Mouse (Mus musculus) cerebellum, postnatal 36 days (tissue): ENCODE measurements at regions not wholly inside any gene's neighbourhood (a gene's known extent, or its start where the extent isn't known, plus 50 kb on each side); places are given as distances from the start of the nearest gene placed in this dataset.

Experiments
- DNase-seq, 2 experiments: peaks; one replicate each; pipeline ENCODE4 v3.0.0; 2021 to 2022; ENCODE audit warnings: mixed read lengths in 2 of 2

GRCm38 (mm10) chr3:81482742-81483141, 446.5 kb downstream of the Pdgfc start:
- DNase-seq = no peak

DNA sequence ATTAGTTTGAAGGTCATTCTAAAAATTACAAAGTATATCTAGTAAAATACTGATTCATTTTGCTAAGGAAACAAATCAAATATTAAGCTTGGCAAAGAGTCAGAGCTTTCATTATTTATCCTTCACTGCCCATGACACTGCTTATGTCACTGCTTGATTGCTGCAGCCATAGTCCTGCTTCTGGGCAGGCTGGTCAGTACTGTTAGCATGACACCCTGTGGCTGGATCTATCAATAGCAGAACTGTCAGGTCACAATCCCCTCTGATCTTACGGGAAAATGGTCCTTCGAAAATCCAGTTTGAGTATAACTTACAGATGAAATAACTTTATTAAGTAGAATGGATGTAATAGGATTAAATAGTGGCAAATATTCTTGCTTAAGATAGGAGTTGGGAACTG, 447.1 kb downstream of the Pdgfc start:
- no peak for DNase-seq

DNA sequence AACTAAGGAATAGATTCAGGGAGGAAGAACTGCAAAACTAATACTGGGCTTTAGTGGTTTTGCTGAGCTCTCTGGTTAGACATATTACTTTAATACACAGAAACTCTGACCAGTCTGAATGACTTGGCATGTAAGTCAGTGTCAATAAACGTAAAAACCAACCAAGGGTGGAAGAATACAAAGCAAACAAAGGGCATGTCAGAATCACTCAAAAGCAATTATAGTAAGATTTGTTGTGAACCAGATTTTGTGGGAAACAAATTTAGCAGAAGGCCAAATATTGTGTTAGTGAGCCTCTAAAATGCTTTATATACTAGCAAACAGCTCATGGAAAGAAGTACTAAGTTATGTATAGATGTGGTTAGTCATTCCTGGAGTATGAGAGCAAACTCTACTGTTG, 427.1 kb upstream of the Ctso start:
- no peak for DNase-seq

GRCm38 (mm10) chr3:81508611-81509010, 423.8 kb upstream of the Ctso start:
- DNase-seq = no peak

DNA sequence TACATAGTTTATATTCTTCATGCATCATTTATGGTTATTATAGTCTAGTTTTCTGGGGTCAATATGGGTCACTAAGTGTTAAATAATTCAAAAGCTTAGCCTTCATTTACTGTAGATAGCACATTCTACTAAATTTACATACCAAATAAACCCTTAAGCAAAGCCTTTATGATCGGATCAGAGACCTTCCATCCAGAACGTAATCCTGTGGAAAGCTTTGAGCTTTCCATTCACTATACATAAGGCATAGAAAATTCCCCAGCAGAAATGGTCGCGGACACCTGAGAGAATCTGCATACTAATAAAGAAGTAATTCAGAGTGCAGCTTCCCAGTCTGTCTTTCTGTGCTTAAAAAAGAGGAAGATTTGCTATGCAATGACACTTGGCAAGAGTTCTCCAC, 410.6 kb upstream of the Ctso start:
- DNase-seq = no peak

- no peak for DNase-seq
These were observed 401.5 kb upstream of the Ctso start for GRCm38 (mm10) chr3:81530872-81531271.

GRCm38 (mm10) chr3:81535448-81536205, 396.8 kb upstream of the Ctso start:
- no peak for DNase-seq

DNA sequence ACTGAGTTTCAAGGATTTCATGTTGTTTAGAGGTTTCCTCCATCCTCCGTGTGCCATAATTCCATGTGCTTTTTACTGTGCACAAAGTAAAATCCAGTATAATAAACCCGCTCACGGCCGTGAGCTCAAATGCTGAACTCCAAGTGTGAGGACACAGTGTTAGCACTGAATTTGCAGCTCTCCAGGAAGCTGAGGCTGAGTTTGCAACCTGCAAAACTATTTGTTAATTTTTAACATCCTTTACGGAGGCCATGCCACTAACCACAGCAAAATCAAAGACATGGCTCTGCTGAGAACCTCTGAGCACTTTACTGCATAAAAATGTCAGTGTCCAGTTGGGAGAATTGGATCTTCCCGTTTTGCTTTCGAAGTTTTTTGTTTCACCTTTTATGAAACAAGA, 377.6 kb upstream of the Ctso start:
- no peak for DNase-seq

- no peak for DNase-seq
These were observed 369.7 kb upstream of the Ctso start for GRCm38 (mm10) chr3:81562610-81563258.

- DNase-seq = no peak
These were observed 368.3 kb upstream of the Ctso start for GRCm38 (mm10) chr3:81563858-81564756.

GRCm38 (mm10) chr3:81564757-81565063, 367.7 kb upstream of the Ctso start:
- no peak for DNase-seq

GRCm38 (mm10) chr3:81583387-81584027, 348.9 kb upstream of the Ctso start:
- no peak for DNase-seq

- DNase-seq = no peak
These were observed 343.3 kb upstream of the Ctso start for GRCm38 (mm10) chr3:81589109-81589508.

DNA sequence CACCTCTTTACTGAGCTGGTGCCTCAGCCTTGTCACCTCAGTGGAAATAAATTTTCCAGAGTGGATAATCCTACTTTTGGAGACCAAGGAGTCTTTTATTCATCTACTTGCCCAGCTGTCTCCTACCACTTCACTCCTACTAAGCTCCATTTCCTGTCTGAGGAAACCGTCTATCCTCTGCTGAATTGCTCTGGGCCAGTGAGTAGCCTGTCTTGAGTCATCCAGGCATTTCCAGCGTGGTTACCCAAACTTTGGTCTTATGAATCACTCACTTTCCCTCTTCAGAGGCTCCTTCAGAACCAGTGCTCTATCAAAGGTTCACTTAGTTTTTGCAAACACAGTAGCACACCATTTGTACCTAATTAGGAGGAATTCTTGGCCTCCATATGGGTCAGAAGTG, 303.2 kb upstream of the Ctso start:
- no peak for DNase-seq

DNA sequence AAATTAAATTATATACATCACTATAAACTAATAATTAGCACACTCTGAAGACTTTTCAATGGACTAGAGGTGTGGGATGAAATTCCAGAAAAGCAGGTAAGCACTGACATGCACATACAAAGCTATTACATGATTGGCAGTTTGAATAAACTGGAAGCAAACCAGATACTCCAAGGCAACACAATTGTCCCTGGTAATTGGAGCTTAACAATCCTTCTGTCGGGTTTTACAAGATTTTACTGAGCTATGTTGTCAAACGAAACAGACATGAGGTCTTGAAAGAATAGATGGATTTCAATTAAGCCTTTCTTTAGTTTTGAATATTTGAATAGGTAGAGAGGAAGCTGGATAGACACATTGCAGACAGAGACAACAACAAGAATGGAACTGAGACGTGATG, 273.9 kb upstream of the Ctso start:
- DNase-seq = no peak

GRCm38 (mm10) chr3:81661620-81662019, 270.8 kb upstream of the Ctso start:
- DNase-seq = no peak

DNA sequence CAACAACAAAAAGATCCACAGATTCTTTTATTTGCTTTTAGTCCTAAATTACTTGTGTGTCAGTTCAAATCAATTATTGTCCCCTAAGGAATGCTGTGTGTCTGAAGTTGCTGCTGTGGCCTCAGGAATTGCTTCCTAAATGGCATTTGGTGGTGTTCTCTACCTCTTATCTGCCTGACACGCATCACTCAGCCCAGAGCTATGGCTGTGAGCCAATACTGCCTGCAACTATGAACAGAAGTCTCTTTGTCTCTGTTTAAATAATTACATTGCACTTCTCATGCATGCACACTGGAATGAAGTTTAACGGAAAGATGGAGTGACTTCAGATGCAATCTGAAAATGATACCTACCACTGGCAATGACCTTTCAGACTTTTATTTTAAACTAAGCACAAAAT, 266.1 kb upstream of the Ctso start:
- no peak for DNase-seq

DNA sequence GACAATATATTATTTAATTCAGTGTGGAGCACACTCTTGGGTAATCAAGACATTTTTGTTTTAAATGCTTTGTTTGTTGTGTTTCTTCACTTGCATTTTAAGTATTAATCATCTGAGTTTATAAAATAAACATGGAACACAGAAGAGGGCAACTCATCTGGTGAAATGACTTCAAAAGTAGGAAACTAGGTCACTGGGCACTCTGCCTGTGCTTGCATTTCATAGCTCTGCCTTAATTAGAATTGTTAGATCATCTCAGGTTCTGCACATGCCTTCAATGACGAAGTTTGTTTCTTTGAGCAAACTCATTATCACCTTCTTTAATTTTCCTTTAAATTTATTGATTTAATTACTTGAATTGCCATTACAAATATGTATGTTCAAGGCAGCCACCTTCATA, 255.8 kb upstream of the Ctso start:
- no peak for DNase-seq

DNA sequence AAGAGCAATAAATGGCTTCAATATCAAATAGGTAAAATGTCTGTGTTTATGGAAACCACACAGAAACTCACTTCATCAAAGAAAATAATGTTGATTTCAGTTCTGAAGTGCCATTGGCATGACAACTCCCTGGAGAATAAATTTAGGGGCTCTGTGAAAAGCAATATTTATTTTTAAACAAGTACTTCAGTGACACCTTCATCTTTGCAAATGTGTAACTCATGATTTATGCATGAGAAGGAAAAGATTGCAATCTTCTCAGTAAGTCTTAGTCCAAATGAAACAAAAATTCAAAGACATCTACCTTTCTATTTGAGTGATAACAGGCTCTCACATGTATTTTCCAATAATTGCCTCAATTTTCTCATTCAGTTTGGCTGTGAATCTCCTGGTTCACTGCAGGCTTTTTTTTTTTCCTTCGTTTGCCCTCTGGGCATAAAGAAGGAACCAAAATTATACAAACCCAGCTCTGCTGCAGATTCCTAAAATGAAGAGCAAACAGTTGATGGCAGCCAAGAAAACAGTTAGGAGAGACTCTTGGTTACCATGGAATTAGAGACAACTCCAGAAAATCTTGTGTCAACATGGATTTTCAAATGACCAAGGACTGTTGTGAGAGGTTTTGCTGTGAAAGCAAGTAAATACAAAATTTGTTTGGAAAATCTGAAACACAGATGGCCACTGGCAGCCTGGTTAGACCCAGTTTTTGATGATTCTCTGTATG, 230.3 kb upstream of the Ctso start:
- DNase-seq = no peak

DNA sequence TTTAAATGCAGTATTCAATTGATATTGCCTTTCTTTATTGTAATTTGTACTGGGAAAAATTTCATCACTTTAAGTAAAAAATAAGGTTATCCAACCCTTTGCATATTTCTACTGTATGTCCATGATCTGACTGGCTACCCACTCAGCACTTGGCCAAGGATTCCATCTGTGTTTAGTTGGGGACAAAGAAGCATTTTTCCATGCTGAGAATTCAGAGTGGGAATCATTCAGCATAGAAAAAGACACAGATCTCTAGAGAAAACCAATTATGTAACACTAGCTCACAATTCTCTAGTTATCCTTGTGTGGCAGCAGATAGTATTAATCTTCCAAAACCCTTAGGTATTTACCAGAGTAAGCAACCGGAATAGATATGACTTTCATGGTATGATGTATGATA, 213.5 kb upstream of the Ctso start:
- DNase-seq = no peak

DNA sequence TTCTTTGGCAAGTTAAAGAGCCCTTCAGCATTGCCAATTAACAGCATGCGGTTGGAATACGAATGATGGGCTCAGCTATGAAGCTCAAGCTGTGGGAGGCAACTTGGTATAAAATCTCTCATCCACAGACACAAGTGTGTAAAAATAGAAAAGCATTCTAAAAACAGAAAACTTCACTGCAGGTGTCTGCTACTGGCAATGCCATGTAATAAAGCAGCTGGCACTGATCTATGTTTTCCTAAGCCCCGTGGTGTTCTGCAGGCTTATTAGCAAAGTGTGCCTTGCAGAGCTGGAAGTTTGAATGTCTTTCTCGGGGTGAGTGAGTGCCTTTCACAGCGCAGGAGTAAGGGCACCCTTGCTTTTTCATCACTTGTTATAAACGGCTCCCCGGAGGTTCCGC, 196.9 kb upstream of the Ctso start:
- peak in 1 of 2 experiments; percentile 10 for DNase-seq

GRCm38 (mm10) chr3:81736838-81737237, 195.6 kb upstream of the Ctso start:
- DNase-seq = no peak

GRCm38 (mm10) chr3:81742124-81742523, 190.3 kb upstream of the Ctso start:
- no peak for DNase-seq
